Mouse (Mus musculus) R1 (cell line): ENCODE results near the gene Xylt1.
A peak's percentile ranks its signal among the peaks of the same experiment; 100 is the strongest.

Experiments used
- DNase-seq: peaks from one replicate; pipeline ENCODE4 v3.0.0-alpha.2; 2018; ENCODE audit warnings: low read depth, low spot score

Xylt1 gene

DNA sequence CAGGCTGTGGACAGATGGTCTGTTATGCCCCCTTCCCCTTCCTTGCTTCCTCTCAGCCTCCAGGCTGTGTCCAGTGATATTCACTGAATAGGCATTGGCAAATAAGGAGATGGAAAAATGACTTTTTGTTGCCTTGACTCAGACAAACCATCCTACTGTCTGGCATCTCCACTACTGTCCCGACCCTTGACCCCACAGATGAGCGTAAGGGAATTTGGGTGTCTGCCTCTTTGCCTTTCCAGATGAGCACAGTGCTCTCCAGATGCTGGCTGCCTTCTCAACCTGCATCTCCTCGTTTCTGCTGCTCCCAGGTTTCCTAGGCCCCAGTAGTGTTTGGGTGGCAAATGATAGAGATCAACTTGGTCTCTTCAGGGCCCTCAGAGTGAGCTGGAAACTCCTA is 54.3 kb downstream of the Xylt1 start:
- no peak for DNase-seq

DNA sequence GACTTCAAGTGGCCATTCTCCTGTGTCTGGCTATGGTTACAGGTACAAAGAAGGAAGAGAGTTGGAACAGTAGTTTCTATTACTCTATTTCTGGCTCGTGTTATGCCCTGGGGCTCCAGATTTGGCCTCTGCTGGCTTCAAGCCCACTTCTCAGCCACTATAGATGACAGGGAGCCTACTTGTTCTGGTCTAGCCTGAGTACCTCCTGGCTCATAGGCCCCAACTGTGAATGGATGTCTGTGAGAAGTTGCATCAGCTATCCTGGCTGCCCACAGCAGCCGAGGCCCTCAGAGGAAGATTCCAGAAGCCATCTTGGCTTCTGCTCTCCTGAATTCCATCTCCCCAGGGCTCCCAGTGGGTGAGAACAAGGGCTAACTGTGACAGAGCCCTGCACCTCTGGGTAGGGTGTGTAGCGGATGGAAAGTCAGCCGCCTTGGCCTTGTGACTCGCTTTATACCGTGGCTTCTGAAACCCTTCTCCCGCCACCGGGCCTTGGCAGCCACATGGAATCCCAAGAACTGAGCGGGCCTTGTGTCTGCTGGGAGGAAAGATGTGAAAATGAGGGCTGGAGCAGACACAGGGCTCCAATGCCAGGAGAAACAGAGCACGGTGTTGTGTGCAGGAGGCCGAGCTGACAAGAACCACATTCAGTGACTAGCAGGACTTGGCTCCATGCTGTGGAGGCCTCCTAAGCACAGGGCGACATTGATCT is 55.1 kb downstream of the Xylt1 start:
- DNase-seq, result no peak

DNA sequence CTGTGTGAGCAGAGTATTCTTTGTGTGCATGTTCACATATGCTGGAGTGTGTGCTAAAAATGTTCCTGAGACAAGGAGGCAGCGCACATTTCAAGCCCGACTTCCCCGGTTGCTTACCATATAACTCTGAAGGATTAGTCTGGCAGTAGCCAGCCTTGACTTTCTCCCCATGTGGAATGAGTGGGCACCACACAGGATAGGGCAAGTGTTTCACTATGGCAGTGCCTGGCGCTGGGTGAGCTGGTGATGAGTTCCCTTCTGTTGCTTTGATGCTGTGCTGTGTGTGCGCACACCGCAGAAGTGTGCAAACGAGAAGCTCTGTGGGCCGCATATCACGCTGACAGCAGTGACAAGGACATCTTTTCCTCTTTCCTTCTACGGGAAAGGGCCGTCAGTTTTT is 56.1 kb downstream of the Xylt1 start:
- DNase-seq, result no peak

DNA sequence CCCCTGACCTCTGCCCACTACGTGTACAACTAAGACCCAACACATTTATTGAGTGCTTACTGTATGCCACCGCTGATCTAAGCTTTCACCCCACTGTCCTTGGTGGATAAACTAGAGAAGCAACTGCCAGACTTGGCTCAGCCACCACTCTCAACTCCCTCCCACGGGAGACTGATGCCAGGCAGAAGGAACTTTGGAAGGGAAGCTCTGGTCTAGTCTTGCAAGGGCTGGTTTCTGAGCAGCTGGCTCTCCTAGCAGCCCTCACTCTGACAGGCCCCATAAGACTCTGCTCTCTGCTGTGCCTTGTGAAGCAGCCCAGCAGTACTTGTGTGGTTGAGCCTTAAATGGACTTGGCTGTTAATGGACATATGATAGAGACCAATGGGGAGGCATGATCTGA is 60.2 kb downstream of the Xylt1 start:
- DNase-seq, result no peak

DNA sequence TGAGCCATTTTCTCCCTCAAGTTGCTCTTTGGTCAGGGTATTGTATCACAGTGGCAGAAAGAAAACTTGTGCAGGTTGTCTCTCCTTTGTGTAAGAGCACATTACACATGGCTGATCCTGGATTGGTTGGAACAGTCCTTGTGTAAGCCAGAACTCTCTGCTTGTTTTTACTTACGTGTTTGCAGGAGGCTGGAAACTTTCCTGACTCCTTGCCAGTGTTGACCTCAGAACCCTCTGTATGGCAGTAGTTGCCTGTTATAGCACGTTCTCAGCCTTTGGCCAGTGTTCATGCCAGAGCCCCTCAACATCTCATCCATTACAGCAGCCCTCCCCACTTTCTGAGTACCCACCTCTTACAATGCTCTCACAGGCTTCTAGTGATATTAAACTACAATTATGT is 61.9 kb downstream of the Xylt1 start:
- DNase-seq, result no peak

DNA sequence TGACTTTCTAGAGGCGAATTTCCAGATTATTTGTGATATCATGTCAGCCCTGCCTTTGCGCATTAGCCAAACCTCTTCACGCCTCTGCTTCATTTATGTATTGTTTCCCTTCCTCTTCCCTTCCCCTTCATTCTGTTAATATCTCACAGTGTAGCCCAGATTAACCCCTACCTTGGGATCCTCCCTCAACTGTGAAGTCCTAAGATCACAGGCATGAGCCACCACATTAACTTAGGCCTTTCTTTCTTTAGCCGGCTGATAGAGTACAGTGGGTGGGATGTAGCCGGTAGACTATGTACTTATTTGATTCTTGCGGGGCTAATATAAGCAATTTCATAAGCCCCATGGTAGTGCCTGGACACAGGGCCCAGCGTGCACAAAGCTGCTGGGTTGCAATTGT is 62.4 kb downstream of the Xylt1 start:
- no peak for DNase-seq

DNA sequence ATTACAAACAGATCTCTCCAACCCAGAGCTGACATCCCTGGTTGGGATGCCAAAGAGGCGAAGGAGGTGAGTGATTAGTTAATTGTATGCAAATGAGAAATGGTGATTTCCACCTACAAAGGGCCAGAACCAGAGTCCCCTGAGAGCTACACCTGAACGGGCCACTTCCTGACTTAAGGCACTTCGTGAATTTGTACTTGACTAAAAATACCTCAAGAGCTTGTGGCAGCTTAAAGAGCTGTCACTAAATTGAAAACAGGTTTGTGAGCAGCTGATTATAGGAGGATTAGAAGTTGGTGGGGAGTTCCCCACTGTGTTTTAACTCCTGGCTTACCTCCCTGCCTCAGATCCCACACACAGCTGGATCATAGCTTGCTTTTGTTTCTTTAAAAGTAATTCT is 64.7 kb downstream of the Xylt1 start:
- DNase-seq, result no peak

DNA sequence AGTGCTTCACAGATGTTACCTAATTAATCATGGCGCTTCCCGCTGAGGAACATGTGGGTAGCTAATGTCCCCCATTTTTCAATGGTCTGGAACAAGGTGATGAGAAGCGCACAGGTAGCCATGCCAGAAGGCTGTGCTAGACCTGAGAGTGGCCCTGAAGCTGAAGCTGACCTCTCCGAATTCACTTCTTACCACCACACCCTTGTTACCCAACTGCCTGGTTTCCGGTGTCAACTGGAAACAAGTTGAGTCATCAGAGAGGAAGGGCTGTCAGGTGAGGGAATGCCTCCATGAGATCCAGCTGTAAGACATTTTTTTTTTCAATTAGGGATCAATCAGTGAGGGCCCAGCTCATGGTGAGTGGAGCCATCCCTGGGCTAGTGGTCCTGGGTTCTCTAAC is 68.8 kb downstream of the Xylt1 start:
- DNase-seq, result no peak

DNA sequence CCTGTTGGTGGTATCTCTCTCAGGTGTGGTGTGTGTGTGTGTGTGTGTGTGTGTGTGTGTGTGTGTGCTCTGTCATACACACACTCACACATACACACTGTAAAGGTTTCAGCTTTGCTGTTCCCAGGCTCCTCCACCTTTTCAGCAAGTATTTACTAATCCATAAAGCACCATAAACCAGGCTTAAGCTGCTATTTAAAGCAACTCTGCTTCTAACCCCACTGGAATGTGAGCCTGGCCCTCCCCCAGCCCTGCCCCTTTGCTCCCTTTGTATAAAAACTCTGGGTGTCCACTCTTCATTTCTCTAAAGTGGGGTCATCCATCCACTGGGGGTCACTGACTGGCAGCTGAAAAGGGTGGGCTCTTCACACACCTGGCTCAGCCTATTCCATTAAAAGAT is 70.4 kb downstream of the Xylt1 start:
- no peak for DNase-seq

DNA sequence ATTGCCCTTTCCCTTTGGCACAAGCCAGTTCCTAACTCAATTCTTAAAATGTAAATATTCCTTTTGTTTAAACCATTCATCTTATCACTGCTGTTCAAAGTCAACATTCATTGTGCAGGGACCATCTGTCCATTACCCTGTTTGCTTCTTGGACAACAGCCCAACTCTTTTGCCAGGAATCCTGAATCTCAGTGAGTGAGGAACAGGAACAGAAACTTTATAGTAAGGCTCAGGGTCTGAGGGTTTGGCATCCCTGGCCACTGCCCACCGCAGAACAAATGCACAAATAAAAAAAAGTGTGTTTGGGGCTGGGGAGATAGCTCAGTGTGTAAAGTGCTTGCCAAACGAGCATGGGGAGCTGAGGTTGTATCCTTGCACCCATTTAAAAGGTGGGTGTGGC is 71.5 kb downstream of the Xylt1 start:
- DNase-seq, result no peak

DNA sequence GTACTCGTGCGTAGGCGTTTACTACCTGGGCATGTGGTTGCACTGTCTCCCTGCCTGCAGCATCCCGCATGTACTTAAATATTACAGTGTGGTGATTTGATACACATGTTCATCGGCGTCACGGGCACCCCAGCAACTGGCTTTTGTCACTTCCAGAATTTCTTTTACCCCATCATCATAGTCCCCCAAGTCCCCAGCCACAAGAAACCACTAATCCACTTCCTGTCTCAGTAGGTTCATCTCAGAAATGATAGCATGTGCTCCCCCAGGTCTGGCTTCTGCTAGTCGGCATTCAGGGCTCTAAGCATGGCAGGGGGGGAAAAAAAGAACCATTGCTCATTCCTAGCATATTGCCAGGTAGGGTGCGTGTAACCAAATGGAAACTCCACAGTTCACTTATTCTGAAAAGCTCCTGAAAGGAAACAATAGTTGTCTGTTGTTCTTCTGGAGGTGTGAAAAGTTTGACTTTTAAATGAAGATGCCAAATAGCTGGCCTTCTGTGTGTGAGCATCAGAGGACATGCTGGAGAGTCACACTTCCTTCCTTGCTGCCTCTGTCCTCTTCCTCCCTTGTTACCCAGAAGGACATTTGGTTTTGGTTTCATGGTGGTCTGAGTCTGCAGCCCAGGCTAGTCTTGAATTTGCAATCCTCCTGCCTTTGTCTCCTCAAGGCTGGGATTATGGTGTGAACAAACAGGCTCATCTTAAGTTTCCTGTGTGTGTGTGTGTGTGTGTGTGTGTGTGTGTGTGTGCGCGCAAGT is 74.2 kb downstream of the Xylt1 start:
- DNase-seq, result no peak

DNA sequence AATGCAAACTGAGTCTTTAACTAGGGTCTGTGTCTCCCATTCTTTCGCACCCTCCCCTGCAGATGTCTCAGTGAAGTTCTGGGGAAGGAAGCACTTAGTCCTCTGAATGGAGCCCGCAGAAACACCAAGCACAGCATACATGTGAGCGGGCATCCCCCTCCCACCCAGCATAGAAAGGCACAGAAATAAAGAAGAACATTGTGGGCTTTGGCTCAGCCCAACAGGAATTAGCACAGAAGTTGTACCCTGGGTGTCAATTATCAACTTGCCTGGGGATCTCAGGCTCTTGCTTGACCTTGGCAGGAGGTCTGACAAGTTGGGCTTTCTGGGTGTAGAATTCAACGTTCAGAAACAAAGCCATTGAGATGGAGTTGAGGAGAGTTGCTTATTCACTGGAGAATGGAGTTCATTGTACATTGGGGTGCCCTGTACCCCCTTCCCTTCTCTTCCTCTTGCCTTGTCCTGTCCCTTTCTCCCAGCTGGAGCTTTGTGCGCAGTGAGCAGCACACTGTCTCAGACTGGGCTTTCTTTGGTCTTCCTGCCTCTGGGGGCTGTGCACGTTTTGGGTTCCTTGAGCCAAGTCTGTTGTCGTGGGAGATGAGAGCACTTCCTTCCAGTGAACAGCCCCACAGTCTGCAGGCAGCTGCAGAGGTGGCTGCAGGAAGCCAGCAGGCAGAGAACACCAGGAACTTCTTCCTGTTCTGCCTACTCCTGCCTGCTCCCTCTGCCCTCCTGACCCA is 81.6 kb downstream of the Xylt1 start:
- DNase-seq, result no peak

DNA sequence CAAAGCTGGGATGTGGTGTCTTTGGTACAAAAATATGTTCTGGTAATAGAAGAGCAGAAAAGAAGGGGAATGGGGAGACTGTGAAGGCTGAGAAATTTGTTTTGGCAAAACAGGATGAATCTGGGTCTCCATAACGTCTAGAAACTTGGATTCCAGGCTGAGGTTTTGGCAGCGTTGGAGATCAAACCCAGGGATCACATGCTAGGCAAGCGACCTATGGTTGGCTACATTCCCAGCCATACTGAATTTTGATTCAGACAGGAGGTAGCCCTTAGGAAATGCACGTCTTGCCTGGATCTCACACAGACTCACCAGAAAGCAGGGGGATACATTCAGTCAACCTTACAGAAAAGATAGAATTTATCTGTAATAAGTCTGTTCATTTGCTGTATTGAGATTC is 84.2 kb downstream of the Xylt1 start:
- DNase-seq, result no peak

DNA sequence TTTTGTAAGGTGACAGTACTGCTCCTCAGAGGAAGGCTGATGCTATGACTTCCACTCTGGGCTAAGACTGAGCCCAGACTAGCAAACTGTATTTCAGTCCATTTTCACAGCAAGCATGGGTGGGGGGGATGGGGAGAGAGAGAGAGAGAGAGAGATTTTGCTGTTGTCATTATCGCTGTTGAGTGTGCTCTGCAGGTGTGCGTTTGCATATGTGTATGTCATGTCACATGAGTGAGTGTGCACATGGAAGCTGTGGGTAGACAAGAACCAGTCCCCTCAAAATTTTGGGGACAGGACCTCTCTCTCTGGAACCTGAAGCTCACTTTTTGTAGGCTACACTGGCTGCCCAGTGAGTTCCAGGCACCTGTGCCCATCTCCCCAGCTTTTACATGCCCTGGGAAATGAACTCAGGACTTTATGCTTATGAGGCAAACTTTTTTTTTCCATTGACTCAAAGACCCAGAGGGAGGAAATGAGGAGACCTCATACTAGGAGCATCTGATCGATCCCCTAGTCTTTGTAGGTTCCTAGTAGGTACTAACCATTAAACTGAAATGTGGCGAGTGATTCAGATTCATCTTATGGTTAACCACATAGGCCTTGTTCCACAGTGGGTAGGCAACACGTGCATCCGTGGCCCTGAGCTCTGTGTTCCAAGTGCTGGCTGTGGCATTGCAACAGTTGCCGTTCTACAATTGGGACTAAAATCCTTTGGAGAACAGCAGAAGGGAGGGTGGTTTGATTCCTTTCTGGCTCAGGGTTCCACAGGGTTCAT is 85.4 kb downstream of the Xylt1 start:
- no peak for DNase-seq

DNA sequence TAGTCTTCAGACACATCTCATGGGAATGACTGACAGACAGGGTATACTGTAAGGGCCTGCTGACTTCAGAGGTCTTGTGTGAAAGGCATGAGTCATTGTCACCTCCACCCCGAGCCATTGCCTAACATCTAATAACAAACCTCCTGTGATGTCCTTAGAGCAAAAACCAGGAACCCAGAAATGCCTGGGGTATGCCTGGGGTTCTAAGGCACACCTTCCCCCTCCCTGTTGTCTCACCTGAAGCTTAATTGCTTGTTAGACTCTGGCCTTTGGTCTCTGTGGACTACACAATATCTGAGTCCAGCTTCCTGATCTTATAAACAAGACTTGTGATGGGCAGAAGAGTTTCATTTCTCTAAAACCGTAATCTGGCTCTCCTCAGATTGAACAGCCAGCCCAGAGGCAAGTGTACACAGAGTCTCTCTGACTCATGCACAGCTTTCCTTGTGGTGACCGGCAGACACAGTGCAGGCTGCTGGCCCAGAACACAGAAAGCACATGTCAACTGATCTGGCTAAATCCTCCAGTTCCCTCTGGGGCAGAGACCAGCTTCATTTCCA is 89.5 kb downstream of the Xylt1 start:
- DNase-seq, result no peak

DNA sequence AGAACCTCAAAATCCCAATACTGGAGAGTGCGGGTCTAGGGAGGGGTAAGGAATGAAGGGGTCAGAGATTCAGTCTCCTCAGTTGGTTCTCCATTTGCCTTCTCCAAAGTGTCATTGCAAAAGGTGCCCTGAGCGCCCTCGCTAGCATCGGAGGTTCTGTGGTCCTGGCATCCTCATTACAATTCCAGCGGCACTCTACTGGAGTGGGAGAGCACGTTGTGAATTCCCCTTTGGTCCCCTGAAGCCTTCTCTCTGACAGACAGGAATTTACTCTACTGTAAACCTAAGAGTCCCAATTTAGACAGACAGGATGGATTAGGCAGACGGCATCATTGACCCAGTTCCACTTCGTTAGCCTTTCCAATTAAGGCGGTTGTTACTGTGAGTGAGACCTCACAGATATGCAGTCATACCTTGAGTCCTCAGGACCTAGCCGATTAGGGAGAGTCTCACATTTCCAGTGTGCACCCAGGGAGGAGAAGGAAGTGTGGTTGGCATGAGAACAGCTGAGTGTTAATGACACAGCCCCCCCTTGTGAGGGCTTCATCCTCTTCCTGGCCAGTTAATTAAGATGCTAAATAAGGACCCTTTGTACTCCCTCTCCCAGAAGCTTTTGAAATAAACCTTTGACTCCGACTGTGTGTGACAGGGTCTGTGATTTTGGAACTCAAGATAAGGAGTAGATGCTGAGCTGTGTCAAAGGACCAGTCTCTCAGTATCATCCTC is 91.4 kb downstream of the Xylt1 start:
- DNase-seq, result peak; percentile 46

DNA sequence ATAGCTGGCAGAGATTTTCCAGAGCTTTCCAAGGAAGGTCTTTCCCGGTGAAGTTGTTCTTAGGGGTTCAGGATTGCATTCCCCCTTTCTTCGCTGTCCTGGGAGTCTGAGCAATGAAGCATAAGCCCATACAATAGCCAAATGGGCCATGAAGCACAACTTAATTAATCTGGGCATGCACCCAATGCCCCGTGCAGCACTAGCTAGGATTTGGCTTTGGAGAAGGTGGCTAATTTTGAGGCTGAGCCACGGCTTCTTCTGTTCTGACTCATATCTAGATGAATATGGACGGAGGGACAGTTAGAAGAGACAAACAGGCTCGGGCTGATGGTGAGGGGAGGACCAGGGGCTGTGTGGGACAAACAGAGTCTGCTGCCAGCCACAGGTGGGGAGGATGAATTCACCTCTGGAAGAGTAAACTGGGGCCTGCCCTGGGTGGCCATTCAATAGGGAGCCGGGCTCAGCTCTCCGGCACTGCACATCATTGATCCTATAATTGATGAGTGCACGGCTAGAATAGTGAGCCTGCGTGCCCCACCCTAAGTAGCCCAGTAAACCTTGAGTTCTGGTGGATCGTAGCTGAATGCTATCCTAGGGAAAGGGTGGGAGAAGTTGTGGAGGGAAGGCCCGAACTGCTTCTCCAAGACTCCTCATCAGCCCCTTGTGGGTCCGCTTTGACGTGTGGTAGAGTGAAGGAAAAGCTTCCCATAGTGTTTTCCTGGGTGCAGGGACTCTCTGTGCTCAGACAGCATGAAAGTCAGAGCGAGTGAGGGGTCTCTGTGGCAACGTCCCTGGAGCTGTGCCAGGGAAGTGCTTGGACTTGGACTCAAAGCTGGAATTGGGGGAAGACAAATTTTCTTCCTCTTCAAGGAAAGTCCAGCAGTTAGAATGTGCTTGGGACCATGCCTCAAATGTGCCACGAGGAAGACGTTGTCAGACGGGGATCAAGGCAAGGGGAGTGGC is 92.3 kb downstream of the Xylt1 start:
- DNase-seq, result no peak

DNA sequence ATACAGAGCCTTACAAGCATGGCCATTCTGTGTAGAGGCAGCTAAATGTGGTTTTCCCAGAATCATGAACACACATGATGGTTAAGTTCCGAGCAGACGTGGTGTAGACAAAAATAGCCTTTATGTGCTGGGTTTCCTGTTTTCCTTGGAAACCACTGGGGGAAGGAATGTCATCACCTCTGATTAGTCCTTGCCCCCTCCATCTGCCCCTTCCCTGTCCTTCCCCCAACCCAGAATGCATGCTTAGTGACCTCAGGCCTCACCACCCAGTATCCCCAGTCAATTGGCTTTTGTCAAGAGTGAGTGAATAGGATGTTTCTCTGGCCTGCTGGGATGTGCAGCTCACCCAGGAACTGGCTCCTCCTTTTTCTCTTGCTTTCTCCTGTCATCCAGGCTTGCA is 93.5 kb downstream of the Xylt1 start:
- no peak for DNase-seq

DNA sequence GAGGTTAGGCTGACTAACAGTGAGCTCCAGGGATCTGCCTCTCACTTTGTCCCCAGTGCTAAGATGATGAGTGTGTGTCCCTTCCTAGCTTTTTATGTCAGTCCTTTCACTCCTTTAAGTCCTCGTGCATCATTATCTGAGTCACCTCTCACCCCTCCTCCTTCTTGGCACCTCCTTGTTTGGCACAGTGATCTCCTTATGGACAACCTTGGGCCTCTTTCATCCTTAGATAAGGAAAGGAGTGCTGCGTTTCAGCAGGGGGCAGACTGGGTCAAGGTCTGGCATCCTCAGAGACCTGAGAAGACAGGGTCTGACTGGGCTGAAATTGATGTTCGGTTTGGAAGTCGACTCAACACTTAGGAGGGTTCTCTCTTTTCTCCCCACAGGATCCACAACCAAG is 94.3 kb downstream of the Xylt1 start:
- no peak for DNase-seq

DNA sequence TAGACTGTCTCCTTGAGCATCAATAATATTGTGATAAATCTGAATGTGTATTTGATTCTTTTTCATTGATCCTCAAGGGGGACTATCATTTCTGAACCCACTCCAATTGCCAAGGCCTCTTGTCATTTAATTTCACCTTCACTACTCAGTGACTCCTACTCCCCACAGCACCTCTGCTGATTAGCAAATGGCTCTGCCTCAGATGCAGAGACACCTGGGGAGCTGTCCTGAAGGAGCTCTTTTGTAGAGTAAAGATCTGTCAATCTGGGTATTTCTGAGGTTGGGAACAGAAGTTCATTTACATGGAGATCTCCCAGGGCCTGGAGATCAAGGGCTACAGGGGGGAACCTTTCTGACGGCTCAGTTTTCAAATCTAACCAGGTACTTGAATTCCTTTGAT is 98.2 kb downstream of the Xylt1 start:
- peak; percentile 8 for DNase-seq
